Mouse (Mus musculus): ENCODE measurements at regions not wholly inside any gene's neighbourhood (a gene's known extent, or its start where the extent isn't known, plus 50 kb on each side); places are given as distances from the start of the nearest gene placed in this dataset.

GRCm38 (mm10) chr15:59138393-59139107 lies 249.5 kb downstream of the Gm49356 start:
- DNase-seq (ENCODE audit: low spot score in 2 of 2) = no peak

- DNase-seq (ENCODE audit: low spot score in 2 of 2) = no peak
Measured at GRCm38 (mm10) chr15:59141621-59142020, 252.5 kb downstream of the Gm49356 start.

- DNase-seq (ENCODE audit: low spot score in 2 of 2) = no peak
Measured at GRCm38 (mm10) chr15:59142481-59142880, 253.4 kb downstream of the Gm49356 start.

DNA sequence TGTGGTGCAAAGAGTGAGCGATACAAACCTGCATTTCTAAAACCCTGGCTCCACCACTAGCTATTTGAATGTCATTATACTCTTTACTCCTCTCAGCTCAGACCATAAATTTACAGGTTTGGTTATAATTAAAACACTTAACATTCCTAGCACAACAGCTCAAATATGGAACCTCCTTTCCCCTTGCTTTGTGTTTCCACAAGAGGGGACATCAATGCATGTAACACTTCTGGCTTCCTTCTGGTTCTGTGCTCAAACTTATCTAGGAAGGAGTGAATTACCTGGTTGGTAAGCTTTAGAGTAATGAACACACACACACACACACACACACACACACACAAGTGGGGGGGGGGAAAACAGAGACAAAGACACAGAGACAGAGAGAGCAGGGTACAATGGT lies 254.8 kb downstream of the Gm49356 start:
- no peak for DNase-seq (ENCODE audit: low spot score in 2 of 2)

- no peak for DNase-seq (ENCODE audit: low spot score in 2 of 2)
Measured at GRCm38 (mm10) chr15:59145679-59146078, 256.6 kb downstream of the Gm49356 start.

- DNase-seq (ENCODE audit: low spot score in 2 of 2) = no peak
Measured at GRCm38 (mm10) chr15:59146111-59146510, 257.0 kb downstream of the Gm49356 start.

GRCm38 (mm10) chr15:59146586-59147085 lies 257.5 kb downstream of the Gm49356 start:
- no peak for DNase-seq (ENCODE audit: low spot score in 2 of 2)

GRCm38 (mm10) chr15:59148531-59148930 lies 259.4 kb downstream of the Gm49356 start:
- DNase-seq (ENCODE audit: low spot score in 2 of 2) = no peak

- DNase-seq (ENCODE audit: low spot score in 2 of 2) = no peak
Measured at GRCm38 (mm10) chr15:59151506-59151905, 262.4 kb downstream of the Gm49356 start.

- DNase-seq (ENCODE audit: low spot score in 2 of 2) = no peak
Measured at GRCm38 (mm10) chr15:59152786-59153388, 263.8 kb downstream of the Gm49356 start.

DNA sequence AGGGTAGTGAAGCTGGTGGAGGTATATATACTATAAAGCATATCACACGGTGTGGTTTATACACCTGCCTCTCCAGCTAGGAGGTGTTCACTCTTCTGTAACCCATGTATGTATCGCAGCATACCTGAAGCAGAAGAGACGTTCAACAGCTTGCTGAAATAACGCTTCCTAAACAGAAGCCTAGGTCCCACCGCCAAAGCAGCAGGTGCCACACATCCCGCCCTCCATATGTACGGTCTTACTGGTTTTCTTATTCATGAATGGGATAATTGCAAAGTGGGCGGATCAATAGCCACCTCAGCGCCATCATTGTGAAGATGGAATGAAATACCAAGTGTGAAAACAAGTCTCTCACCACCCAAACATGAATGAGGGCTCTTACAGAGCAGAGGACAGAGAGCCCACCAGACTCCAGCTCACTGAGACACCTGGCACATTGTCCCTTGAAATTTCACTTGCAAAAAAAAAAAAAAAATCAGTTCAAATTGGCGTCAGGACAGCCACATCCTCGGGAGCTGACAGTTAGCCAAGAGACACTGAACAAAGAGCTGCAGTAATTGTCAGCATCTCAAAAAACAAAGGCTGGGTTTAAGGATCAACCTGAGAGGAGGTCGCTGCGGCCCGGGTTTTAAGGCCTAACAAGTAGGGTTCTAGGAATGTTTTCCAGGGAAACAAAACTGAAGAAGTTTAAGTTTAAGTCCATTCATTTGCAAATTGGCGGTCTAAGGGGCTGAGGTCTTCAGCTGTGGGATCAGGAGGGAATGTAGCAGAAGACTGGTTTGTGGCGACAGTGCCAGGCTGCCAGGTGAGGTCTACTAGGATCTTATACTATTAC lies 264.5 kb downstream of the Gm49356 start:
- DNase-seq (ENCODE audit: low spot score in 2 of 2) = no peak

DNA sequence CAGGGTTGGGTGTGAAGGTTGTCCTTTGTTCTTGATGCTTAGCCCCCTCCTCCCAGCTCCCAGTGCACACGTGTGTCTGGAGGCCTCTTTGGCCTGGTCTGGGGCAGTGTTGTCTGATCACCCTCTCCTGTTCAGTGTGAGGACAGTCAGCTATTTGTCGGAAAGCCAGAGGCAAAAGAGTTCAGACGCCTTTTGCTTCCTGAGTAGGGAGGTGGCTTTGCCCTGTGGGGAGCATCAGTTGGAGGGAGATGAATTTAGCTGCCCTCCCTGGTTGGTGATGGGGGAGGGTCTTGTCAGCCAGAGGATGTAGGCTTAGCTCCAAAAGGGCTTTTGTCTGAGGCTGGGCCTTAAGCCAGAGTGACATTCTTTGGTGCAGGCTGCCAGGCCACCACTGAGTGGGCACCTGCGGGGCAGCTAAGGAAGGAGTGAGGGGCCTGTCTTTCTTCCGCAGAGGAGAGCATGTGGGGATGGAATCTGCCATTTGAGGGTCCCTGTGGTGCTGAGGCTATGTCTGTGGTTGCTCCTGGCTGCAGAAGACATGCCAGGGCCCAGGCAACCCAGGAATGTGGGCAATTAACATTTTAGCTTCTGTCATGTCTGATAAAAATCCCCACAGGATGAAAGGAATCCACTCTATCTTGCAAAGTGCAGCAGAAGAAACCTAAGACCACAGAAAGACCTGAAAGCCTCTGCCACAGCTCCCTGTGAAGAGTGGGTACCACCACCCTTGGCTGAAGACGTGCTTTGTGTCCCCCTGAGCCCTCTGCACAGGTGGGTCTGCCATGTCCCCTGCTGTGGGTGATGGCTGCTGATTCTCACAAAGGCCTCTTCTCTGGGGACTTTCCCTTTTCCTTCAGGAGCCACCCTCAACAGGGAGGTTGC lies 265.6 kb downstream of the Gm49356 start:
- no peak for DNase-seq (ENCODE audit: low spot score in 2 of 2)

- no peak for DNase-seq (ENCODE audit: low spot score in 2 of 2)
Measured at GRCm38 (mm10) chr15:59155289-59155623, 266.2 kb downstream of the Gm49356 start.

DNA sequence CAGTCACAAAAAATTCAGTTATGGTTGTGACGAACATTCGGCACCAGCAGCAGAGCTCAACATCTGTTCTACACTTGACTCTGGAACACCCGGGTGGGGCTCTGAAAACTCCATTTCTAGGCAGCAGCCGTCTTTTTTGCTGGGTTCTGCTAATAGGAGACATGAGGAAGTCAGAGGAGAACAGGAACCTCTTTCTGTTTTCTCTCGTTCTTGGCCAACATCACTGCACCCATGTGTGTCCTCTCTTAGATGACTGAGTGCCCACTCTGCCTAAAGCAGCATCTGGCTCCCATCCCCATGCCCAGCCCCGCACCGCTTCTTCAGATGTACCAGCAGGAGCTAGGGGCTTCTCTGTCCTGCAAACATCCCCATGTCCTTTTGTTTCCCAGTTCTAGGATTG lies 267.2 kb downstream of the Gm49356 start:
- no peak for DNase-seq (ENCODE audit: low spot score in 2 of 2)

DNA sequence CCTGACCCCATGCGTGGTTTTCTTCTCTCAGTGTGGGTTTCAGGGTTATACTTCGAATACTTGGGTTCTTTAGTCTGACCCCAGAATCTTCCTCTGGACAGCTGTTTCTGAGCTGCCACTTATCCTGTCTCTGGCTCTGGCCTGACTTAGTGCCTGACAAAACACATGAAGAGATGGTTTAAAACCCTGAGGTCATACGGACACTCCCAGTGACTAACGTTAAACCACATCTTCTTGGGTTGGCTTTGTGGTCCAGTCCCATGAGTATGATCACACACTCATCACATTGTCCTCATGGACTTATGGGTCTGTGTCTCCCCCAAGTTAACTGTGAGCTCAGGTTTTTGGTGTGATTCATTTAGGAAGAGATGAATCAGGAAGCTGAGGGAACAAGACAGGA lies 269.7 kb downstream of the Gm49356 start:
- DNase-seq (ENCODE audit: low spot score in 2 of 2) = no peak

- no peak for DNase-seq (ENCODE audit: low spot score in 2 of 2)
Measured at GRCm38 (mm10) chr15:59160931-59161920, 272.1 kb downstream of the Gm49356 start.

DNA sequence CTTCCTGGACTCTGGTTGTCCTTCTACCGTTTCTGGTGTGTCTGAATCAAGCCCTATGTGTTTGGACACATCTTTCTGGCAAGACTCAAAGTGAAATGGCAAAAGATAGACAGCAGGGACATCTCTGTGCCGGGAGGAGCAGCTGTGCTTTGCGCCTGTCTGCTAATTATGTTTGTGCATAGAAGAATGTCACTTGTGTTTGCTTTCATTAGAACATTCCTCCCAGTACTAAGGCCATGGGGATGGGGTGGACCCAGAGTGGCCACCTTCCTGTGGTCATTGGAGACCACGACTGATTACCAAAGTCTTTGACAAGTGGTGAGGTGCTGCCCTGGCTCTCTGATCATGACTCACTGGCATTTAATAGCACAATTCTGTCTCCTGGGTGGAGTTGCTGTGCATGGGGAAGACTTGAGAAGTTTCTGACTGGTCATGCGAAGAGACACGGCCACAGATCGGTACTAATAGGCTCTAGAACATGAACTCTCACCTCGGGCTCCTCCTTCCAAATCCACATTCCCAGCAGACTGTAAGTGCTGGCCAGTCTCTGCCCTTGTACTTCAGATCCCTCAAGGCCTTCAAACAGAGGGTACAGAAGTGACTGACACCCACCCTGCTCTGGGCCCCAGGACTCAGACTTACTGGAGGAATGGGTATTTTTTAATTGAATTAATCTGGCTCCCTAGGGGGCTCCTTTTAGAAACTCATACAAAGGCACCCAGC lies 279.0 kb downstream of the Gm49356 start:
- DNase-seq (ENCODE audit: low spot score in 2 of 2) = no peak

GRCm38 (mm10) chr15:59168660-59169170 lies 279.6 kb downstream of the Gm49356 start:
- no peak for DNase-seq (ENCODE audit: low spot score in 2 of 2)

- DNase-seq (ENCODE audit: low spot score in 2 of 2) = no peak
Measured at GRCm38 (mm10) chr15:59169237-59169797, 280.2 kb downstream of the Gm49356 start.

All from left cerebral cortex, adult 8-10 months (tissue).